Mouse (Mus musculus) heart, postnatal 0 days (tissue): ENCODE measurements around the gene Rab19.

ENCODE experiments used
- CTCF ChIP-seq: IDR thresholded peaks from 2 replicates; pipeline ENCODE4 v1.5.1; 2016; ENCODE audit warnings: antibody characterized with exemption, control low read depth, low read depth
- EP300 ChIP-seq: IDR thresholded peaks from 2 replicates; pipeline ENCODE4 v1.6.1; 2016; ENCODE audit warnings: antibody characterized with exemption, low read depth

DNA sequence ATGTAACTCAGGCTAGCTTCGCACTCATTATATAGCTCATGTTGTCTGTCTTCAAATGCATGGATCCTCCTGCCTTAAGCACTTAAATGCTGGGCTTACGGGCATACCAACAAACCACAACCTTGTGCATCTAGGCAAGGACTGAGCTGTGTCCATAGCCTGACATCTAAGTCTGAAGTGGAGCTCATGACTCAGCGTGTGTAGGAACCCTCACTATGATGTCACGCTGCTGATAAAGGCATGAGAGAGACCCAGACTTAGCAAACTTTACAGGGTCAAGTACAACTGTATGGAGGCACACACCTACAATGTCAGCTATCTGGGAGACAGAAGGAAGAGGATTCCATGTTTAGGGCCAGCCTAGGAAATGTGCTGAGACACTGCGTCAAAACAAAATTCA lies 25.5 kb downstream of the Rab19 start:
- TF ChIP-seq CTCF, result no peak
- TF ChIP-seq EP300, result no peak
